Mouse (Mus musculus) testis, adult 2 months (tissue): Measurements from ENCODE around the gene Olfr1471. TPM values are rescaled to one million over a fixed set of nuclear protein-coding genes. Genes with fewer than 3 reads are reported as not detected.
"Not testable (repeated sequence)": the region's sequence is repeated elsewhere in the genome, so short reads cannot be mapped to it uniquely, and the experiment has no call there.

ENCODE experiments used
- H3K27ac ChIP-seq: fragments of 200-500 bp; 2 replicates; pipeline ENCODE4 v1.5.1; 2012; ENCODE audit warnings: low read depth, low read length; ENCODE audit not compliant: control insufficient read depth, insufficient read depth
- H3K27me3 ChIP-seq: fragments of 200-500 bp; 2 replicates; pipeline ENCODE4 v1.6.1; 2012; ENCODE audit warnings: mild to moderate bottlenecking, low read length, moderate library complexity; ENCODE audit not compliant: control insufficient read depth, insufficient read depth
- H3K36me3 ChIP-seq: fragments of 200-500 bp; 2 replicates; pipeline ENCODE4 v1.6.1; 2012; ENCODE audit warnings: mild to moderate bottlenecking, low read length; ENCODE audit not compliant: control insufficient read depth, insufficient read depth
- H3K4me1 ChIP-seq: fragments of 200-500 bp; 2 replicates; pipeline ENCODE4 v1.6.1; 2012; ENCODE audit warnings: low read length; ENCODE audit not compliant: control insufficient read depth, insufficient read depth
- H3K4me3 ChIP-seq: fragments of 200-500 bp; 2 replicates; pipeline ENCODE4 v1.5.1; 2012; ENCODE audit warnings: low read depth, mild to moderate bottlenecking, low read length, moderate library complexity, mixed read lengths; ENCODE audit not compliant: control insufficient read depth
- CTCF ChIP-seq: fragments of 200-500 bp; IDR thresholded peaks from 2 replicates; pipeline ENCODE4 v1.5.1; 2012; ENCODE audit warnings: low read depth, mild to moderate bottlenecking, inconsistent platforms, low read length, moderate library complexity; ENCODE audit not compliant: control insufficient read depth, insufficient read depth, insufficient replicate concordance
- POLR2A ChIP-seq: fragments of 200-500 bp; IDR thresholded peaks from 2 replicates; pipeline ENCODE4 v1.6.1; 2012; ENCODE audit warnings: low read depth, mild to moderate bottlenecking, inconsistent platforms, low read length, moderate library complexity; ENCODE audit not compliant: control insufficient read depth
- polyA plus RNA-seq: library from polyadenylated mRNA; depleted of rRNA; stranded (reverse); fragments of >200 nt; gene quantifications from 2 replicates; pipeline ENCODE4 v1.2.3, GENCODE M21; 2012; rRNA removed

Gene Olfr1471
- polyA plus RNA-seq = not detected in 2 replicates

DNA sequence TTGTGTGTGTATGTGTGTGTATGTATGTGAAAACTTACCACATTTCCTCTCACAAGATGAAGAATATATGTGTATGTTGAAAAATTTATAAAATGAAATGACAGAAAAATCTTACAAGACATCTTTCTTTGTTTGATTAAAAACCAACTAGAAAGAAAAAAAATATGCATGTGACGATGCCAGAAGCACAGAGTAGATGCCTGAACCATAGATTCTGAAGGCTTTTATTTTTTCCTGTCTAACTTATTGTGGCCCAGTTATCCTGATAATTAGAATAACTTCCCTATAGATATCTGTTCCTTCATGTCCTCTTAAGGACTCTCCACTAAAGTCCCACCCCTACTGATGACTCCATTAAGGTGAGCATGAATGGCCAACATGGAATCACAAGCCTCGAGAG, at the start of gene Olfr1471:
Gene Olfr1471, plus strand, starts transcription at position 301 of the 400 bp plus-strand sequence.
- not testable (repeated sequence) for H3K4me3 ChIP-seq, H3K27me3 ChIP-seq, H3K27ac ChIP-seq, H3K36me3 ChIP-seq, H3K4me1 ChIP-seq

- Histone ChIP-seq H3K4me1 (no peaks in the 10 kb centered on the region), H3K36me3 (no peaks in the 10 kb centered on the region), H3K27me3 (no peaks in the 10 kb centered on the region), H3K27ac (no peak within 1 kb of the TSS), H3K4me3 (no peak within 1 kb of the TSS)
- TF ChIP-seq POLR2A = no peak
These were observed 35.7 kb upstream of the Olfr1471 start, which contains the start of gene Olfr1469 for GRCm38 (mm10) chr19:13407549-13407948. TSS of gene Olfr1469 (plus strand) at chr19:13407849.

- Histone ChIP-seq H3K27ac (no peak within 1 kb of the TSS), H3K36me3 (no peaks in the 10 kb centered on the region), H3K4me1 (no peaks in the 10 kb centered on the region), H3K4me3 (no peak within 1 kb of the TSS), H3K27me3 (no peaks in the 10 kb centered on the region)
- TF ChIP-seq POLR2A (no peak), CTCF (no peak)
These were observed 12.8 kb downstream of the Olfr1471 start, which contains the start of gene Olfr1472 for GRCm38 (mm10) chr19:13455986-13456385. TSS of gene Olfr1472 (minus strand) at chr19:13456086.

DNA sequence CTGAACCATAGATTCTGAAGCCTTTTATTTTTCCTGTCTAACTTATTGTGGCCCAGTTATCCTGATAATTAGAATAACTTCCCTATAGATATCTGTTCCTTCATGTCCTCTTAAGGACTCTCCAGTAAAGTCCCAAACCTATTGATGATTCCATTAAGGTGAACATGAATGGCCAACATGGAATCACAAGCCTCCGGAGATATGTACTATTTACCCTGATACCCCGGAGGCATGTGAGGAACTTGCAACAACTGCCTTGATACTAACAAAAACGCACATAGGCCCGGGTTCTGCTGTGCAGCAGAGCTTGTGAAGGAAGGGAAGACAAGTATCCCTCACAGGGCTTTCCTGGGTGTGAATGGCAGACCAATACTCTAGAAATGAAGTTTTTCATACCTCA, 26.1 kb downstream of the Olfr1471 start, which contains the start of gene Olfr1474:
Gene Olfr1474, plus strand, starts transcription at position 301 of the 400 bp plus-strand sequence.
- not testable (repeated sequence) for H3K36me3 ChIP-seq, H3K4me1 ChIP-seq, H3K27ac ChIP-seq, H3K4me3 ChIP-seq, H3K27me3 ChIP-seq

GRCm38 (mm10) chr19:13480096-13480495, 36.9 kb downstream of the Olfr1471 start, which contains the start of gene Olfr1475:
TSS of gene Olfr1475 (minus strand) at chr19:13480196.
- TF ChIP-seq POLR2A (no peak), CTCF (no peak)
- Histone ChIP-seq H3K4me3 (no peak within 1 kb of the TSS), H3K27me3 (no peaks in the 10 kb centered on the region), H3K27ac (no peak within 1 kb of the TSS), H3K4me1 (no peaks in the 10 kb centered on the region), H3K36me3 (no peaks in the 10 kb centered on the region)

DNA sequence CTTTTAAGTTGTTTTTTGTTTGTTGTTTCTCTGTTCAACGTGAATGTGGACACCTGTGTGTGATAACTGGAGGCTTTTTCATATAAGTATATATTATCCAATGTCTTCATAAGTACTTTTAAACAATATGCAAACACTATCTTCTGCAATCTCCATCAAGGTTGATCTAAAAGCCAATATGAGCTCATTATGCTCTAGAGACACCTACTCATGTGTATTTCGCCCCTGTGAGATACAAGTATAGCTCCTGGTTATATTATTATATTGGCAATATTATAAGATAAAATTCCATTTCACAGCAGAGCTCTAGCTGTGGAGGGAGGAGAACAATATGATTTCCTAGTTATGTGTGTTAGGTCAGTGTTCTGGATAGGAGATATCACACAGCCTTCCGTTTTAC, 57.0 kb downstream of the Olfr1471 start, which contains the start of gene Olfr1477:
Gene Olfr1477, plus strand, starts transcription at position 301 of the 400 bp plus-strand sequence.
- H3K4me3 ChIP-seq = no peak within 1 kb of the TSS
- no peaks in the 10 kb centered on the region for H3K36me3 ChIP-seq
- H3K27ac ChIP-seq = no peak within 1 kb of the TSS
- no peaks in the 10 kb centered on the region for H3K27me3 ChIP-seq
- TF ChIP-seq CTCF (no peak), POLR2A (no peak)
- no peaks in the 10 kb centered on the region for H3K4me1 ChIP-seq

Other genes starting within 250 kb of the Olfr1471 start
- not detected in 2 replicates for gene Olfr1463, start 212.1 kb upstream of the Olfr1471 start, polyA plus RNA-seq
- not detected in 2 replicates for gene Olfr1465, start 127.9 kb upstream of the Olfr1471 start, polyA plus RNA-seq
- not detected in 2 replicates for gene Olfr1466, start 104.5 kb upstream of the Olfr1471 start, polyA plus RNA-seq
- not detected in 2 replicates for gene Olfr1467, start 81.2 kb upstream of the Olfr1471 start, polyA plus RNA-seq
- not detected in 2 replicates for gene Olfr1469, start 35.6 kb upstream of the Olfr1471 start, polyA plus RNA-seq
- not detected in 2 replicates for gene Olfr1472, start 12.7 kb downstream of the Olfr1471 start, polyA plus RNA-seq
- not detected in 2 replicates for gene Olfr1474, start 26.2 kb downstream of the Olfr1471 start, polyA plus RNA-seq
- not detected in 2 replicates for gene Olfr1475, start 36.8 kb downstream of the Olfr1471 start, polyA plus RNA-seq
- gene Olfr1477, start 57.1 kb downstream of the Olfr1471 start, polyA plus RNA-seq = not detected in 2 replicates
- gene Olfr1480, start 84.5 kb downstream of the Olfr1471 start, polyA plus RNA-seq = not detected in 2 replicates
- not detected in 2 replicates for gene Olfr1484, start 140.1 kb downstream of the Olfr1471 start, polyA plus RNA-seq
- not detected in 2 replicates for gene Olfr1487, start 174.0 kb downstream of the Olfr1471 start, polyA plus RNA-seq
- not detected in 2 replicates for gene Olfr1489, start 188.2 kb downstream of the Olfr1471 start, polyA plus RNA-seq
- gene Olfr1490, start 207.7 kb downstream of the Olfr1471 start, polyA plus RNA-seq = not detected in 2 replicates